Mouse (Mus musculus): ENCODE measurements around the gene Bcar3. TPM values are rescaled to one million over a fixed set of nuclear protein-coding genes. Genes with fewer than 3 reads are reported as not detected.
A peak's percentile ranks its signal among the peaks of the same experiment; 100 is the strongest.
"Not testable (repeated sequence)": the region's sequence is repeated elsewhere in the genome, so short reads cannot be mapped to it uniquely, and the experiment has no call there.

Gene Bcar3
- 10 to 100 TPM; 16.1 TPM for total RNA-seq (2021)

GRCm38 (mm10) chr3:122293954-122294850, at the start of gene Bcar3:
Gene Bcar3 (plus strand): TSS chr3:122294136.
- intact Hi-C loops (cut with DNase I), result loop anchor here (1.0 to 5.0 kb wide), 3 partner anchors 19 to 326 kb away; partner anchors contain the start of gene Dnttip2
- peak; percentile 94 to 96 for DNase-seq (ENCODE audit: low spot score in 2 of 2)

- intact Hi-C loops (cut with DNase I), result loop anchor here (2.0 to 10.0 kb wide), 3 partner anchors 30 to 360 kb away; partner anchors contain the start of gene Dnttip2
- DNase-seq (ENCODE audit: low spot score in 2 of 2), result no peak
These were observed 49.2 kb upstream of the Bcar3 start for GRCm38 (mm10) chr3:122244759-122245158.

- intact Hi-C loops (cut with DNase I), result loop anchor here (2.0 to 10.0 kb wide), 3 partner anchors 29 to 361 kb away; partner anchors contain the start of gene Dnttip2
- DNase-seq (ENCODE audit: low spot score in 2 of 2), result peak; percentile 95
These were observed 48.6 kb upstream of the Bcar3 start, which contains the start of gene Gclm for GRCm38 (mm10) chr3:122245215-122245877. Gene Gclm (plus strand): TSS chr3:122245557.

- DNase-seq (ENCODE audit: low spot score in 2 of 2), result peak in 1 of 2 experiments; percentile 31
- intact Hi-C loops (cut with DNase I), result loop anchor here (2.0 to 10.0 kb wide), 3 partner anchors 29 to 361 kb away; partner anchors contain the start of gene Dnttip2
These were observed 48.0 kb upstream of the Bcar3 start for GRCm38 (mm10) chr3:122245878-122246332.

GRCm38 (mm10) chr3:122246406-122246805, 47.5 kb upstream of the Bcar3 start:
- intact Hi-C loops (cut with DNase I), result loop anchor here (10.0 kb wide), 1 partner anchor 362 kb away; no protein-coding TSS in a partner anchor
- no peak for DNase-seq (ENCODE audit: low spot score in 2 of 2)

GRCm38 (mm10) chr3:122246986-122247767, 46.8 kb upstream of the Bcar3 start:
- intact Hi-C loops (cut with DNase I), result loop anchor here (10.0 kb wide), 1 partner anchor 362 kb away; no protein-coding TSS in a partner anchor
- no peak for DNase-seq (ENCODE audit: low spot score in 2 of 2)

GRCm38 (mm10) chr3:122247768-122248100, 46.2 kb upstream of the Bcar3 start:
- DNase-seq (ENCODE audit: low spot score in 2 of 2), result no peak
- intact Hi-C loops (cut with DNase I), result loop anchor here (10.0 kb wide), 1 partner anchor 363 kb away; no protein-coding TSS in a partner anchor

- DNase-seq (ENCODE audit: low spot score in 2 of 2), result no peak
These were observed 41.3 kb upstream of the Bcar3 start for GRCm38 (mm10) chr3:122252466-122253253.

GRCm38 (mm10) chr3:122254050-122254449, 39.9 kb upstream of the Bcar3 start:
- intact Hi-C loops (cut with DNase I); DNase-seq (ENCODE audit: low spot score in 2 of 2): not testable (repeated sequence)

More at GRCm38 (mm10) chr3:122252466-122253253, 41.3 kb upstream of the Bcar3 start:
- intact Hi-C loops (cut with DNase I), result no loop called here

GRCm38 (mm10) chr3:122269986-122270385, 23.9 kb upstream of the Bcar3 start:
- intact Hi-C loops (cut with DNase I), result loop anchor here (10.0 kb wide), 1 partner anchor 385 kb away; no protein-coding TSS in a partner anchor
- no peak for DNase-seq (ENCODE audit: low spot score in 2 of 2)

GRCm38 (mm10) chr3:122272565-122272964, 21.4 kb upstream of the Bcar3 start:
- intact Hi-C loops (cut with DNase I), result loop anchor here (10.0 kb wide), 1 partner anchor 388 kb away; no protein-coding TSS in a partner anchor
- DNase-seq (ENCODE audit: low spot score in 2 of 2), result not testable (repeated sequence)

GRCm38 (mm10) chr3:122273407-122274240, 20.3 kb upstream of the Bcar3 start:
- intact Hi-C loops (cut with DNase I), result loop anchor here (2.0 to 10.0 kb wide), 3 partner anchors 19 to 389 kb away; partner anchors contain the start of gene Gclm
- no peak for DNase-seq (ENCODE audit: low spot score in 2 of 2)

GRCm38 (mm10) chr3:122274241-122275024, 19.5 kb upstream of the Bcar3 start, which contains the start of gene Dnttip2:
Gene Dnttip2 (plus strand): TSS chr3:122274388.
- peak; percentile 90 to 94 for DNase-seq (ENCODE audit: low spot score in 2 of 2)
- intact Hi-C loops (cut with DNase I), result loop anchor here (2.0 to 10.0 kb wide), 3 partner anchors 18 to 390 kb away; partner anchors contain the start of gene Gclm

- no peak for DNase-seq (ENCODE audit: low spot score in 2 of 2)
- intact Hi-C loops (cut with DNase I), result loop anchor here (2.0 to 10.0 kb wide), 3 partner anchors 18 to 390 kb away; partner anchors contain the start of gene Gclm
These were observed 18.8 kb upstream of the Bcar3 start for GRCm38 (mm10) chr3:122275111-122275510.

- intact Hi-C loops (cut with DNase I), result no loop called here
These were observed 6.7 kb upstream of the Bcar3 start for GRCm38 (mm10) chr3:122287195-122287594.

GRCm38 (mm10) chr3:122288613-122289195, 5.2 kb upstream of the Bcar3 start:
- DNase-seq (ENCODE audit: low spot score in 2 of 2), result no peak
- intact Hi-C loops (cut with DNase I), result no loop called here

More at GRCm38 (mm10) chr3:122287195-122287594, 6.7 kb upstream of the Bcar3 start:
- no peak for DNase-seq (ENCODE audit: low spot score in 2 of 2)
